Mouse (Mus musculus) urinary bladder, adult 18-20 months (tissue): Measurements from ENCODE around the gene Ferd3l.

Experiments
- DNase-seq, 2 experiments: peaks; one replicate each; pipeline ENCODE4 v3.0.0; 2022; ENCODE audit warnings: low spot score in 2 of 2, mixed read lengths in 2 of 2

Ferd3l gene

GRCm38 (mm10) chr12:33965661-33966360, 37.6 kb downstream of the Ferd3l start:
- no peak for DNase-seq

- no peak for DNase-seq
Observed at GRCm38 (mm10) chr12:33966490-33967415, 38.5 kb downstream of the Ferd3l start.

DNA sequence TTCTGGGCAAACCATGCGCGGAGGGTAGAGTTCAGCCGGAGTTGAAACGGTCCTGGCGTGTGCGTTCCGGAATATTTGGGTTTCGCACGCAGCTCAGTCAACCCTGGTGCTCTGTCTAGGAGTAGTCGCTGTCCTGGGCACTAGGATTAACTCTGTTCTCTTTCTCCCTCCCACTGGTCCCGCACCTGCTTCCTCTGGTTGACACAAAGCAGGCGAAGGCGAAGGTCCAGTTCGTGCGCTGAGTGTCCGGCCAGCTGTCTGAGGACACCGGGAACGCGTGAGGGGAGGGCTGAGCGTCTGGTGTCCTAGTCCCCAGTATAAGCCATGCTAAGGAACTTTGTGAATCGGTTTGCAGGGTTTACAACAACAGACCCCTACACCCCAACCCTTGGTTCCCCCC, 39.3 kb downstream of the Ferd3l start:
- no peak for DNase-seq

- DNase-seq: no peak
Observed at GRCm38 (mm10) chr12:33968041-33968897, 40.0 kb downstream of the Ferd3l start.

DNA sequence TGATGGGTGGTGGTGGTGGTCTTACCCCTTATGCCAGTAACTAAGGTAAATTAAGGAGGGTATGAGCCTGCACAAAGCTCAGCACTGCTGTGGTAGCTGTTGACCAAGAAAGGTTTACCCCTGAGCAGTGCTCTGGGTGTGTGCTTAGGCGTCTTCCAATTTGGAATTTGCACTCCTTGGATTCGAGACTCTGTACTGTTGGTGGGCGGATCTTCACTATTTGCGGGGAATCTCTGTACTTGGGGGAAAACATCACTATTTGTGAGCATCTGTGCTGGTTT, 40.6 kb downstream of the Ferd3l start:
- DNase-seq: no peak
